Mouse (Mus musculus): Measurements from ENCODE around the gene Gm45785. TPM values are rescaled to one million over a fixed set of nuclear protein-coding genes. Genes with fewer than 3 reads are reported as not detected.

Gene Gm45785
- polyA plus RNA-seq, 1 experiment from 2014 or later: not detected

GRCm38 (mm10) chr7:140828171-140828881, 27.8 kb downstream of the Gm45785 start:
- peak; percentile 77 for TF ChIP-seq CTCF (IDR thresholded peaks at IDR 0.05; ENCODE audit: low read depth)
- Histone ChIP-seq H3K27me3 (replicated peaks; ENCODE audit: control insufficient read depth, insufficient read depth, low read length) (no peaks in the 10 kb centered on the region), H3K9ac (ENCODE audit: low read depth, low read length) (no peak overlapping the region), H3K4me1 (replicated peaks; ENCODE audit: control insufficient read depth, insufficient read depth, low read length) (no peaks in the 10 kb centered on the region), H3K4me3 (ENCODE audit: low read depth, low read length) (peak overlapping the region; percentile 11; the same call in 1 of the 2 replicates), H3K4me2 (replicated peaks; ENCODE audit: low read depth) (peak overlapping the region; percentile 54), H3K36me3 (ENCODE audit: control insufficient read depth, insufficient read depth) (no peaks in the 10 kb centered on the region), H3K9me3 (ENCODE audit: control insufficient read depth) (no peaks in the 10 kb centered on the region), H3K27ac (ENCODE audit: low read depth, low read length) (no peak overlapping the region)
- WGBS: 13% methylated on average over 8 of the region's 8 CpGs
- peak; percentile 84 for ATAC-seq

- Histone ChIP-seq H3K9ac (ENCODE audit: low read depth, low read length) (no peak overlapping the region), H3K27me3 (replicated peaks; ENCODE audit: control insufficient read depth, insufficient read depth, low read length) (0 out of 2 replicates have a peak, but pooled peaks cover 5% of the 10 kb centered on the region), H3K9me3 (ENCODE audit: control insufficient read depth) (no peaks in the 10 kb centered on the region), H3K27ac (ENCODE audit: low read depth, low read length) (no peak overlapping the region), H3K4me1 (replicated peaks; ENCODE audit: control insufficient read depth, insufficient read depth, low read length) (no peaks in the 10 kb centered on the region), H3K4me2 (replicated peaks; ENCODE audit: low read depth) (no peak overlapping the region), H3K4me3 (ENCODE audit: low read depth, low read length) (no peak overlapping the region), H3K36me3 (ENCODE audit: control insufficient read depth, insufficient read depth) (no peaks in the 10 kb centered on the region)
- WGBS: 84% methylated on average over 4 of the region's 4 CpGs
- no peak for ATAC-seq
- no peak for TF ChIP-seq CTCF (IDR thresholded peaks at IDR 0.05; ENCODE audit: low read depth)
Measured at GRCm38 (mm10) chr7:140822731-140823130, 33.4 kb downstream of the Gm45785 start.

GRCm38 (mm10) chr7:140821653-140822329, 34.3 kb downstream of the Gm45785 start, which contains the start of gene Zfp941:
Zfp941 (minus strand) TSS chr7:140822178.
- ATAC-seq: peak; percentile 57
- 5% methylated on average over 21 of the region's 21 CpGs for WGBS
- H3K27me3 ChIP-seq (replicated peaks; ENCODE audit: control insufficient read depth, insufficient read depth, low read length): 0 out of 2 replicates have a peak, but pooled peaks cover 5% of the 10 kb centered on the region
- H3K4me1 ChIP-seq (replicated peaks; ENCODE audit: control insufficient read depth, insufficient read depth, low read length): no peaks in the 10 kb centered on the region
- no peak within 1 kb of the TSS; the same call in 1 of the 2 replicates for H3K9ac ChIP-seq (ENCODE audit: low read depth, low read length)
- no peaks in the 10 kb centered on the region for H3K9me3 ChIP-seq (ENCODE audit: control insufficient read depth)
- no peaks in the 10 kb centered on the region for H3K36me3 ChIP-seq (ENCODE audit: control insufficient read depth, insufficient read depth)
- H3K4me2 ChIP-seq (replicated peaks; ENCODE audit: low read depth): peak within 1 kb of the TSS; percentile 65
- peak within 1 kb of the TSS; percentile 29 for H3K4me3 ChIP-seq (ENCODE audit: low read depth, low read length)
- no peak within 1 kb of the TSS for H3K27ac ChIP-seq (ENCODE audit: low read depth, low read length)
- TF ChIP-seq CTCF (IDR thresholded peaks at IDR 0.05; ENCODE audit: low read depth): no peak

- Histone ChIP-seq H3K4me3 (ENCODE audit: low read depth, low read length) (0 out of 2 replicates have a peak overlapping the region, but pooled peaks have one; percentile 29), H3K9ac (ENCODE audit: low read depth, low read length) (no peak overlapping the region)
- no peak for ATAC-seq
Measured at GRCm38 (mm10) chr7:140821305-140821652, 34.9 kb downstream of the Gm45785 start.

GRCm38 (mm10) chr7:140820173-140820572, 36.0 kb downstream of the Gm45785 start:
- H3K36me3 ChIP-seq (ENCODE audit: control insufficient read depth, insufficient read depth): no peaks in the 10 kb centered on the region
- no peak overlapping the region for H3K4me3 ChIP-seq (ENCODE audit: low read depth, low read length)
- 59% methylated on average over 4 of the region's 4 CpGs for WGBS
- H3K9ac ChIP-seq (ENCODE audit: low read depth, low read length): no peak overlapping the region
- no peaks in the 10 kb centered on the region for H3K4me1 ChIP-seq (replicated peaks; ENCODE audit: control insufficient read depth, insufficient read depth, low read length)
- no peak overlapping the region for H3K27ac ChIP-seq (ENCODE audit: low read depth, low read length)
- TF ChIP-seq CTCF (IDR thresholded peaks at IDR 0.05; ENCODE audit: low read depth): no peak
- H3K4me2 ChIP-seq (replicated peaks; ENCODE audit: low read depth): no peak overlapping the region
- H3K9me3 ChIP-seq (ENCODE audit: control insufficient read depth): no peaks in the 10 kb centered on the region
- H3K27me3 ChIP-seq (replicated peaks; ENCODE audit: control insufficient read depth, insufficient read depth, low read length): 0 out of 2 replicates have a peak, but pooled peaks cover 5% of the 10 kb centered on the region
- ATAC-seq: no peak

More at GRCm38 (mm10) chr7:140821305-140821652, 34.9 kb downstream of the Gm45785 start:
- Histone ChIP-seq H3K9me3 (ENCODE audit: control insufficient read depth) (no peaks in the 10 kb centered on the region), H3K27me3 (replicated peaks; ENCODE audit: control insufficient read depth, insufficient read depth, low read length) (0 out of 2 replicates have a peak, but pooled peaks cover 5% of the 10 kb centered on the region), H3K4me2 (replicated peaks; ENCODE audit: low read depth) (peak overlapping the region; percentile 65), H3K27ac (ENCODE audit: low read depth, low read length) (no peak overlapping the region), H3K36me3 (ENCODE audit: control insufficient read depth, insufficient read depth) (no peaks in the 10 kb centered on the region), H3K4me1 (replicated peaks; ENCODE audit: control insufficient read depth, insufficient read depth, low read length) (no peaks in the 10 kb centered on the region)
- no peak for TF ChIP-seq CTCF (IDR thresholded peaks at IDR 0.05; ENCODE audit: low read depth)
- 49% methylated on average over 5 of the region's 5 CpGs for WGBS

GRCm38 (mm10) chr7:140812850-140813249, 43.3 kb downstream of the Gm45785 start:
- WGBS: 83% methylated on average over 12 of the region's 12 CpGs
- no peaks in the 10 kb centered on the region for H3K9me3 ChIP-seq (ENCODE audit: control insufficient read depth)
- no peaks in the 10 kb centered on the region for H3K27me3 ChIP-seq (replicated peaks; ENCODE audit: control insufficient read depth, insufficient read depth, low read length)
- no peak overlapping the region for H3K27ac ChIP-seq (ENCODE audit: low read depth, low read length)
- no peak overlapping the region for H3K9ac ChIP-seq (ENCODE audit: low read depth, low read length)
- TF ChIP-seq CTCF (IDR thresholded peaks at IDR 0.05; ENCODE audit: low read depth): no peak
- no peaks in the 10 kb centered on the region for H3K36me3 ChIP-seq (ENCODE audit: control insufficient read depth, insufficient read depth)
- H3K4me3 ChIP-seq (ENCODE audit: low read depth, low read length): no peak overlapping the region
- no peaks in the 10 kb centered on the region for H3K4me1 ChIP-seq (replicated peaks; ENCODE audit: control insufficient read depth, insufficient read depth, low read length)
- no peak overlapping the region for H3K4me2 ChIP-seq (replicated peaks; ENCODE audit: low read depth)
- ATAC-seq: no peak
